Mouse (Mus musculus): ENCODE measurements around the gene Rasal1.

The Rasal1 gene

DNA sequence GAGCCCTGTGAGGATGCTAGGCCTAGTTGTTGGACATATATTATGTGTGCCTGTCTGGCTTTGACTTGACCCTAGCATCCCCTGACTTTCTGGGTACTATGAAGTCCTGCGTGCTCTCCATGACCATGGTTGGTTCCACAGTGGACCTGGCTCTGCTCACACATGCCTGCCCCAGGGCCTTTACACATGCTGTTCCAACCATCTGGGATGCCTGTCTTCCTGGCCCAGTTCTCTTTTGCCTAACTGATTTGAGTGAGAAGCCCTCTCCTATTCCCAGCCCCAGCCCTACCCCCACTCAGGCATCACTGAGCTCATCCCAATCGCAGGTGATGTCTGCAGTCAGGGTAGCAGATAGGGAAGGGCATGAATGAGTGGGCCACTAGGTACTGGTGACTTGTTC is 5.3 kb downstream of the Rasal1 start:
- DNase-seq (ENCODE audit: low read depth, low spot score) = no peak

DNA sequence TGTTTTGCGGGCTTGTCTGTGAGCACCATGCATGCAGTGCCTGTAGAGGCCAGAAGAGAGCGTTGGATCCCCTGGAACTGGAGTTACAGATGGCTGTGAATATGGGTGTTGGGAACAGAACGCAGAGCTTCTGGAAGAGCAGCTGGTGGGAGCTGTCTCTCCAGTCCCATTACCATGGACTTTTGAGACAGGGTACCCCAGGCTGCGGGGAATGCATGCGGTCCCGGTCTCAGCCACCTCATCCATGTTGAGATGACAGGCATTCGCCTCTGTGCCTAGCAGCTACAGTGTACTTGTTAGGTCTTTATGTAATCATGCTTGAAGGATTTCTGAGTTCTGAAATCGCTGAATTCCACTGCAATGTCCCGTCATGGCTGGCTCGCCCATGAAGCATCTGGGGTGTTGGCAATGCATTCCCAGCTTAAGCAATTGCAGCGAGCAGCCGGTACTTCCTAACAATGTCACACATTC is 7.7 kb downstream of the Rasal1 start:
- DNase-seq (ENCODE audit: low read depth, low spot score) = no peak

- no peak for DNase-seq (ENCODE audit: low read depth, low spot score)
These were observed 12.2 kb downstream of the Rasal1 start for GRCm38 (mm10) chr5:120660816-120661215.

DNA sequence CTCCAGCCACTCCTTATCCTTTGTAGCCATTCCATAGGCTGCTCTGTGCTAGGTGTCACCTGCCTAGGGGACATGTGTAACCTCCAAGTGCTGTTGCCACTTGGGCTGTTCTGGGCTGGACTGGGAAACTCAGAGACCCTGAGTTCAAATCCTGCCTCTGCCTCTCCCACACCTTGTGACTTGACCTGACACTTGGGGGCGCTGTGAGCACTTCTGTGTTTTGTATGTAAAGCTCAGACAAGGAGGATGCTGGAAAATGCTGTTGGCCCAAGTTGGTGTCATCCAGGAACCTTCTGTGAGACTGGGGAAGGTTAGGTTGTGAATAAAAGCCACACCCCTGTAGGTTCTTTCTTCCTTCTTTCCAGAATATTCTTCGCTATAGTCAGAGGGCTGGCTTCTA is 16.3 kb downstream of the Rasal1 start:
- no peak for DNase-seq (ENCODE audit: low read depth, low spot score)

GRCm38 (mm10) chr5:120668761-120669160 is 20.1 kb downstream of the Rasal1 start:
- DNase-seq (ENCODE audit: low read depth, low spot score) = no peak

DNA sequence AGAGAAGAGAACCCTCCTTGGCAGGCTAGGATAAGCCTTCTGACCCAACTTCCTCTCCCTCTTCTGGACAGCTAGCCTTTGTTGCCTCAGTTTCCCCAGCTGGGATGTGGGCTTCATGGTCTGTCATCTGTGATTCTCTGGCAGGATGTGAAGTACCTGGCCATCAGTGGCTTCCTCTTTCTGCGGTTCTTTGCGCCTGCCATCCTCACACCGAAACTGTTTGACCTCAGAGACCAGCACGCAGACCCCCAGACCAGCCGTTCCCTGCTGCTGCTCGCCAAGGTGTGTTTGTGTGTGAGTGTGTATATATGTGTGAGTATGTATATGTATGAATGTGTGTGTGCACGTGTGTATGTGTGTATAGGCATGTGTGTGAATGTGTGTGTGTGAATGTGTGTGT is 21.5 kb downstream of the Rasal1 start:
- DNase-seq (ENCODE audit: low read depth, low spot score) = peak; percentile 43

DNA sequence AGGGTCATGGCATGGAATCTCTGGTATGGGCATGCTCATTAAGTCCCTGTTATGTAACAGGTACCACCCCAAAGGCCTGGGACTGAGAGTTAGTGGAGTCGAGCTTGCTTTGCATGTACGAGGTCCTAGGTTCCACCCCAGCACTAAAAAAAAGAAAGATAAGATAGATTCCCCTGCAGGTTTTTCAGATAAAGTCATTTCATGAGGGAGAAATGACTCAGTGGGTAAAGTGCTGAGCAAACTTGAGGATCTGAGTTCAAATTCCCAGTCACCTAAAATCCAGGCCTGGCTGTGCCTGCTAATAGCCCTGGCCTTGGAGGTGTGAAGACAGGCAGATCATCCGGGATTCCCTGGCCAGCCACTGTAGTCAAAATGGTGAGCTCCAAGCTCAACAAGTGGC is 23.3 kb downstream of the Rasal1 start:
- DNase-seq (ENCODE audit: low read depth, low spot score) = no peak

- DNase-seq (ENCODE audit: low read depth, low spot score) = peak; percentile 81
These were observed 25.0 kb downstream of the Rasal1 start for GRCm38 (mm10) chr5:120673626-120674025.

GRCm38 (mm10) chr5:120674229-120675145 is 25.9 kb downstream of the Rasal1 start:
- DNase-seq (ENCODE audit: low read depth, low spot score) = no peak

- DNase-seq (ENCODE audit: low read depth, low spot score) = peak; percentile 80
These were observed 28.9 kb downstream of the Rasal1 start for GRCm38 (mm10) chr5:120677516-120677915.

DNA sequence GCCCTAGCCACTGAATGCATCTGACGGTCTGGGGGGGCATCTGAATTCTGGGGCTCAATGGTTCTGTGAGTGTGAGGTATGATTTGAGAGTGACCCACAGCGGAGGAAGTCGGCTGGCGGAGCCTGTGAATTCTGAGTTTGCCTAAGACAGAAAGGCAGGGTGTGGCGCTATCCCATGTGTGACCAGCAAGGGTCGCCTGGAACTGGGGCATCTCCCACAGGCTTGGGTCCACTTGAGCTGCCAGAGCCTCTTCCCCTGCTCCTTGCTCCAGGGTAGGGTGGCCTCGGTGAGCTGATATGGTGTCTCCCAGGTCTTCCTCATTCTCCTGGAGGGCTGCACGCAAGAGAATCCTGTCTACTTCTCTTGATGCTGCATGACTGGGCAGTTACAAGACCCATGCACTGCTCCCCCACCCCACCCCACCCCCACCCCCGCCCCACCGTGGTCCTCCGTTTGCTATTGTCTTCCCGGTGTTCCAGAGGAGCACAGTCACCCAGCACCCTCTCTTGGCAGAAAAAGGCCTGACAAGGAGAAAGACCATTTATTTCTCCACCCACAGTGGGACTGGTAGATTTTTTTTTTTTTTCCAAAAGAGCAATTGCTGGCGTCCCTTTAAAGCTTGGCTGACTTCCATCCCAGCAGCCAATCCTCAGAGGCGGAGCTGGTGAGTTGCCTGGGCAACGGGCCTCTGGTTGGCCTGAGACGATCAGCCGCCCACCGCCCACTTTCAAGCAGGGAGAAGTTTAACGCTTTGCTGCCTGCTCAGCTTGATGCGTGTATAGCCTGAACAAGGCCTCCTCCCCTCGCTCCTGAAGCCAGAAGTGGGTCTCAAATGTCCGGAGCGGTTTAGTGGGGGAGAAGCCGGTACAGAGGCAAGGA is 31.3 kb downstream of the Rasal1 start:
- peak; percentile 39 for DNase-seq (ENCODE audit: low read depth, low spot score)

DNA sequence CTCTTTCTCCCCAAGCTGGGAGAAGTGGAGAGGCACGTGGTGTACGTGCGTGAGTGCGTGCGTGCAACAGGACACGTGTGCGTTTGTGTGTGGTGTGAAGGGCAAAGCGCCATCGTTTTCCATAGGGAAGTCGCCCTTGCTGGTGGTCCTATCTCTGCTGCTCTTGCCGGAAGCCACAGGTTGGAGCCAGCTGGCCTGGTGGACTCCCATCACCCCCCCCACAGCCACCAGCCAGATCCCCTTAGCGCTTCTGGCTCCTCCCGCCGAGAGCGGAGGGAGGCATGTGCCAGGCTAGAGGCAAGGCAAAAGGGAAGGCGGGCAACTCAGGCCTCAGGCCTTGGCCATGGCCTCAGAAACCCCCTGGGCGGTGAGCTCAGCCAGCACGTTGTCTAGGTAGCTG is 32.3 kb downstream of the Rasal1 start:
- no peak for DNase-seq (ENCODE audit: low read depth, low spot score)

DNA sequence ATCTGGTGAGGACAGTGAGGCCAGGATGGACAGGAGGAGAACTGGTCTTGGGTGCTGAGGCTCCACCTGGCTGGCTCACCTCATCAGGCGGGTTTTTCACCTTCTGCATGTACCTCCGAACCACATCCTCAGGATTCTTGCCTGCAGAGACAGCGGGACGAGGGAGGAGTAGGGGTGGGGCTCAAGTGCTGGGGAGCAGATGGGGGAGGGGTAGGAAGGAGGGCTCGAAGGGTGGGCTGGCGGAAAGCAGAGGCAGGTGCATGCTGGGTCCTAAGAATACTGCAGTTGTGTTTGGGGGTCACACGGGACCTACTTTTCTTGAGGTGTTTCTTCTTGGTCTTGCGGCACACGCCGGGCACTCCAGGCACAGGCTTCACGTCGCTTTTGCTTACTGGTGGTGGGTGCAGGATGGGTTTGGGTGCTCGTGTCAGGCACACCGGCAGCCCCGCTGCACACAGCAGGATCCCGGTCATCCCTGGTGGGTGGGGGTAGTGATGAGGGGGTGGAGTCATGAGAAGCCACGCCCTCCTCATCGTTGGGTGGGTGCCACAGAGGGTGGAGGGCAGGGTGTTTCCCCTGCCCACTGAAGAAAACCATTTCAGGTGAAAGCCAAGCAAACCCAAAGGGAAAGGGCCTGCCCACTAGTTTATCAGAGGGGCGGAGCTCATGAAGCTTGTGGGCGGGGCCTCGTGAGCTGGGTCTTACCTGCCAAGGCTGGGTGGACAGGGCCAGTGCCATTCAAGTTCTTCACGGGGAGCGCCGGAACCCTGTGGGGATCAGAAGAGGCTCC is 34.6 kb downstream of the Rasal1 start:
- DNase-seq (ENCODE audit: low read depth, low spot score) = no peak

DNA sequence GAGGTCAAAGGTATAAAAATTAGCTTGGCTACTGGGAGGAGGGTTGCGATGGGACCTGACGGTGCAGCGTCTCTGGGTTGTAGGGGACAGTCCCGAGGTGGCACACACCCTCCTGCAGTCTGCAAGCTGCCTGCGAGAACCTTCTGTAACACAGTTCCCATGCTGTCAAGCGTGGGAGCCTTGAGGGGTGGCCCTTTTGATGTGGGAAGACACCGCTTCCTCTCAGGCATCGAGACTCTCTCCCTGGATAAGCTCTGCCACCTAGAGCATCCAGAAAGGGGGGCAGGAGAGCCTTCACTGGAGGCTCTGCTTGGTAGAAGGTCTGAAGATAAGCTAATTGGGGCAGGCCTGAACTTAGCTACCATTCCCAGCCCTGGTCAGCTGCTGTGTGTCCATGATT is 37.1 kb downstream of the Rasal1 start:
- no peak for DNase-seq (ENCODE audit: low read depth, low spot score)

DNA sequence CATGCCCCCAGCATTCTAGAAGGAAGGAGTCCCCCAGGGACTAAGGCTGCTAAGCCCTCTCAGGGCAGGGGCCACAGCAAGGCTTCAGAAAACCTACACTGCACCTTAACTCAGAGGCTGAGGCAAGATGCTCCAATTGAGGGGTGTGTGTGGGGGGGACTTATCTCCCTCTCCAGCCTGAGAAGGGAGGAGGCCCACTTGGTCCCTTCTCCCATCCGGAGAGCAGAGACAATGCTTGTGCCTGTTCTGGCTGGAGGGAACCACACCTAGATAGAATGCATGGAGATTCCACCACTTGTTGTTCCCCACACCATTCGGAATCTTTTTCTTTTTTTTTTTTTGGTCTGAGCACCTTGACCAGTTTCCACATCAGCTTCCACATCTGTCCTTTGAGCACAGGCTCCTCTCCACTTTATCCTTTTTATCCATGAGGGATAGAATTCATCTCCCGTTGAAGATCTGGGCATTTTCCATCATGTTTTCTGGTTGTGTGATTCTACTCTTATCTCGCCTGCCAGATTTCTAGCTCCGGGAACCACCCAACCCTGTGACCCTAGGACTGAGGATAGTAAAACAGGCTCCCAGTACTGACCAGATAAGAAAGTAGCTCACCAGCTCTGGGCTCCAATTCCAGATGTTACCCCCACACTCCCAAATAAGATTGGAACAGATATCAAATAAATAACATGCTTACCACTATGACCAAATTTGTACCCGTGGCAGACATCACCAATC is 38.3 kb downstream of the Rasal1 start:
- no peak for DNase-seq (ENCODE audit: low read depth, low spot score)

- DNase-seq (ENCODE audit: low read depth, low spot score) = no peak
These were observed 38.9 kb downstream of the Rasal1 start for GRCm38 (mm10) chr5:120687484-120687851.

DNA sequence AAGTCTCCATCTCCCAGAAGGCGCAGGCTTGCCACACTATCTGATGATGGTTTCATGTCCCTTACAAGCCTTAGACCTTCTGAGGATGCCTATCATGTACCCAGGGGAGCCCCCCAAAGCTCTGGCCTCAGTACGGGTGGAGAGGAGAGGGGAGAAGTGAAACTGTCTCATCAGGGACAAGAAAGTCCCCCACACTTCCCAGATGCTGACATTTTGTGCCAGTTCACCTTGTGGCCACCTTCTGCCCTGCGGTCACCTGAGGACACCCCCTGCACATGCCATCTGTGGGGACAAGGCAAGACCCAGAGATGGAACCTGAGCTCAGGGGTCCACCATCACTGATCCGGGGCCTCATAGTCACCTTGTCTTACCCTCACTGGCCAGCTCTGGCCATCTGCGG is 39.3 kb downstream of the Rasal1 start:
- DNase-seq (ENCODE audit: low read depth, low spot score) = peak; percentile 75

GRCm38 (mm10) chr5:120688434-120688833 is 39.8 kb downstream of the Rasal1 start:
- no peak for DNase-seq (ENCODE audit: low read depth, low spot score)

GRCm38 (mm10) chr5:120690417-120690816 is 41.8 kb downstream of the Rasal1 start:
- no peak for DNase-seq (ENCODE audit: low read depth, low spot score)

- no peak for DNase-seq (ENCODE audit: low read depth, low spot score)
These were observed 43.4 kb downstream of the Rasal1 start for GRCm38 (mm10) chr5:120692034-120692433.

Measured in A20 (cell line).